Mouse (Mus musculus) embryonic facial prominence, embryonic 11.5 days (tissue): ENCODE results near the gene Nol12. TPM values are rescaled to one million over a fixed set of nuclear protein-coding genes. Genes with fewer than 3 reads are reported as not detected.

Experiments used
- ATAC-seq: fragments of 200-750 bp; cut with Nextera tagmentation; replicated peaks from 2 replicates; pipeline ENCODE4 v1.8.0; 2017; ENCODE audit warnings: low read depth; ENCODE audit not compliant: insufficient number of reproducible peaks, low FRiP score, low TSS enrichment
- DNase-seq: peaks from one replicate; pipeline ENCODE4 v3.0.0-alpha.2; 2015; ENCODE audit warnings: low spot score
- H3K27ac ChIP-seq: fragments of 300-500 bp; sonication (generic); replicated peaks from 2 replicates; pipeline ENCODE4 v1.5.1; 2014; ENCODE audit warnings: mild to moderate bottlenecking, low read depth, low read length, control low read depth
- H3K27me3 ChIP-seq: fragments of 300-500 bp; sonication (generic); 2 replicates; pipeline ENCODE4 v1.6.1; 2014; ENCODE audit warnings: mild to moderate bottlenecking, low read length, moderate library complexity, mixed read lengths; ENCODE audit not compliant: control insufficient read depth, insufficient read depth
- H3K36me3 ChIP-seq: fragments of 300-500 bp; sonication (generic); replicated peaks from 2 replicates; pipeline ENCODE4 v1.6.1; 2014; ENCODE audit warnings: low read depth, mild to moderate bottlenecking, low read length, moderate library complexity, mixed read lengths; ENCODE audit not compliant: control insufficient read depth, insufficient read depth
- H3K4me1 ChIP-seq: fragments of 300-500 bp; sonication (generic); 2 replicates; pipeline ENCODE4 v1.6.1; 2014; ENCODE audit warnings: low read length, mixed read lengths; ENCODE audit not compliant: control insufficient read depth, insufficient read depth
- H3K4me2 ChIP-seq: fragments of 300-500 bp; sonication (generic); 2 replicates; pipeline ENCODE4 v1.6.1; 2014; ENCODE audit warnings: low read depth, mild to moderate bottlenecking, control low read depth, low read length, moderate library complexity
- H3K4me3 ChIP-seq: fragments of 300-500 bp; sonication (generic); 2 replicates; pipeline ENCODE4 v1.5.1; 2014; ENCODE audit warnings: low read depth, low read length, control low read depth
- H3K9ac ChIP-seq: fragments of 300-500 bp; sonication (generic); replicated peaks from 2 replicates; pipeline ENCODE4 v1.6.1; 2014; ENCODE audit warnings: mild to moderate bottlenecking, control low read depth, low read length
- H3K9me3 ChIP-seq: fragments of 300-500 bp; sonication (generic); replicated peaks from 2 replicates; pipeline ENCODE4 v1.6.1; 2016; ENCODE audit warnings: mild to moderate bottlenecking, low read length, inconsistent platforms, mixed read lengths; ENCODE audit not compliant: control insufficient read depth
- WGBS: fragments of 180-500 bp; shearing (Covaris S2); extraction: QIAGEN DNeasy Blood & Tissue Kit; methylation state at CpG from one replicate; pipeline ENCODE4 v1.1.7; 2014; 5-methylcytosine and 5-hydroxymethylcytosine counted together
- polyA plus RNA-seq: library from polyadenylated mRNA; unstranded; fragments of >200 nt; fragmentation: Nextera tagmentation; extraction: Ambion mirVana; gene quantifications from 2 replicates; pipeline ENCODE4 v1.2.1, GENCODE M21; 2014

Gene Nol12
- polyA plus RNA-seq, 1 experiment from 2014 or later = 56.7 TPM

GRCm38 (mm10) chr15:78928539-78928938, 6.2 kb upstream of the Nol12 start:
- no peaks in the 10 kb centered on the region for H3K27me3 ChIP-seq
- H3K4me3 ChIP-seq = no peak overlapping the region
- 53% methylated on average over 8 of the region's 8 CpGs for WGBS
- H3K27ac ChIP-seq = peak overlapping the region; percentile 57; the same call in 1 of the 2 replicates
- ATAC-seq (no peak), DNase-seq (no peak)
- H3K36me3 ChIP-seq = no peaks in the 10 kb centered on the region
- H3K4me1 ChIP-seq = peaks cover 19% of the 10 kb centered on the region
- H3K9ac ChIP-seq = no peak overlapping the region
- no peaks in the 10 kb centered on the region for H3K9me3 ChIP-seq
- H3K4me2 ChIP-seq = peak overlapping the region; percentile 75

GRCm38 (mm10) chr15:78930192-78930706, 4.5 kb upstream of the Nol12 start:
- H3K4me1 ChIP-seq = peaks cover 19% of the 10 kb centered on the region

GRCm38 (mm10) chr15:78930801-78931426, 3.8 kb upstream of the Nol12 start:
- no peak overlapping the region for H3K4me2 ChIP-seq
- no peaks in the 10 kb centered on the region for H3K9me3 ChIP-seq
- no peak for DNase-seq
- 93% methylated on average over 7 of the region's 7 CpGs for WGBS
- ATAC-seq = no peak
- no peaks in the 10 kb centered on the region for H3K27me3 ChIP-seq
- peaks cover 16% of the 10 kb centered on the region for H3K4me1 ChIP-seq
- no peak overlapping the region for H3K27ac ChIP-seq
- no peaks in the 10 kb centered on the region for H3K36me3 ChIP-seq
- H3K9ac ChIP-seq = no peak overlapping the region
- H3K4me3 ChIP-seq = no peak overlapping the region

More at GRCm38 (mm10) chr15:78930192-78930706, 4.5 kb upstream of the Nol12 start:
- Histone ChIP-seq H3K36me3 (no peaks in the 10 kb centered on the region), H3K4me2 (no peak overlapping the region), H3K4me3 (no peak overlapping the region), H3K9me3 (no peaks in the 10 kb centered on the region), H3K27me3 (no peaks in the 10 kb centered on the region), H3K27ac (no peak overlapping the region), H3K9ac (no peak overlapping the region)
- DNase-seq = no peak
- 89% methylated on average over 6 of the region's 6 CpGs for WGBS
- ATAC-seq = no peak

GRCm38 (mm10) chr15:78931577-78931976, 3.2 kb upstream of the Nol12 start:
- Histone ChIP-seq H3K9ac (no peak overlapping the region), H3K36me3 (no peaks in the 10 kb centered on the region), H3K9me3 (no peaks in the 10 kb centered on the region), H3K4me2 (no peak overlapping the region), H3K27ac (no peak overlapping the region), H3K27me3 (no peaks in the 10 kb centered on the region), H3K4me3 (no peak overlapping the region), H3K4me1 (peaks cover 12% of the 10 kb centered on the region; the same call in 1 of the 2 replicates)
- 41% methylated on average over 3 of the region's 3 CpGs for WGBS
- no peak for ATAC-seq
- DNase-seq = no peak

GRCm38 (mm10) chr15:78936403-78936802, 1.7 kb downstream of the Nol12 start:
- H3K9ac ChIP-seq = no peak overlapping the region; the same call in 1 of the 2 replicates
- no peak overlapping the region for H3K4me3 ChIP-seq
- H3K27ac ChIP-seq = no peak overlapping the region
- no peaks in the 10 kb centered on the region for H3K9me3 ChIP-seq
- ATAC-seq (no peak), DNase-seq (no peak)
- 0 out of 2 replicates have a peak, but pooled peaks cover 3% of the 10 kb centered on the region for H3K4me1 ChIP-seq
- no peak overlapping the region; the same call in 1 of the 2 replicates for H3K4me2 ChIP-seq
- H3K36me3 ChIP-seq = peaks cover 11% of the 10 kb centered on the region
- H3K27me3 ChIP-seq = no peaks in the 10 kb centered on the region
- WGBS = 90% methylated on average over 12 of the region's 12 CpGs

GRCm38 (mm10) chr15:78937311-78937710, 2.6 kb downstream of the Nol12 start:
- H3K9me3 ChIP-seq = no peaks in the 10 kb centered on the region
- peaks cover 11% of the 10 kb centered on the region for H3K36me3 ChIP-seq
- no peak overlapping the region for H3K9ac ChIP-seq
- WGBS = 87% methylated on average over 10 of the region's 10 CpGs
- H3K4me2 ChIP-seq = no peak overlapping the region
- no peak overlapping the region for H3K4me3 ChIP-seq
- no peaks in the 10 kb centered on the region for H3K27me3 ChIP-seq
- H3K4me1 ChIP-seq = 0 out of 2 replicates have a peak, but pooled peaks cover 3% of the 10 kb centered on the region
- H3K27ac ChIP-seq = no peak overlapping the region
- ATAC-seq (no peak), DNase-seq (no peak)

- no peak overlapping the region for H3K27ac ChIP-seq
- H3K36me3 ChIP-seq = peaks cover 11% of the 10 kb centered on the region
- 98% methylated on average over 2 of the region's 2 CpGs for WGBS
- H3K9me3 ChIP-seq = no peaks in the 10 kb centered on the region
- H3K27me3 ChIP-seq = no peaks in the 10 kb centered on the region
- no peak overlapping the region for H3K9ac ChIP-seq
- no peak overlapping the region for H3K4me3 ChIP-seq
- no peak overlapping the region for H3K4me2 ChIP-seq
- DNase-seq (no peak), ATAC-seq (no peak)
- H3K4me1 ChIP-seq = peaks cover 5% of the 10 kb centered on the region
These were observed 3.2 kb downstream of the Nol12 start for GRCm38 (mm10) chr15:78937963-78938362.

GRCm38 (mm10) chr15:78940325-78940724, 5.6 kb downstream of the Nol12 start:
- Histone ChIP-seq H3K4me3 (no peak overlapping the region), H3K27ac (no peak overlapping the region), H3K4me2 (no peak overlapping the region), H3K9ac (no peak overlapping the region), H3K9me3 (no peaks in the 10 kb centered on the region), H3K4me1 (peaks cover 5% of the 10 kb centered on the region), H3K27me3 (no peaks in the 10 kb centered on the region), H3K36me3 (peaks cover 11% of the 10 kb centered on the region)
- WGBS = 93% methylated on average over 13 of the region's 13 CpGs
- no peak for ATAC-seq
- no peak for DNase-seq
